Mouse (Mus musculus): ENCODE results near the gene Olfr15. TPM values are rescaled to one million over a fixed set of nuclear protein-coding genes. Genes with fewer than 3 reads are reported as not detected.

Olfr15 gene
- polyA plus RNA-seq (2012; rRNA removed), result not detected in 2 replicates

DNA sequence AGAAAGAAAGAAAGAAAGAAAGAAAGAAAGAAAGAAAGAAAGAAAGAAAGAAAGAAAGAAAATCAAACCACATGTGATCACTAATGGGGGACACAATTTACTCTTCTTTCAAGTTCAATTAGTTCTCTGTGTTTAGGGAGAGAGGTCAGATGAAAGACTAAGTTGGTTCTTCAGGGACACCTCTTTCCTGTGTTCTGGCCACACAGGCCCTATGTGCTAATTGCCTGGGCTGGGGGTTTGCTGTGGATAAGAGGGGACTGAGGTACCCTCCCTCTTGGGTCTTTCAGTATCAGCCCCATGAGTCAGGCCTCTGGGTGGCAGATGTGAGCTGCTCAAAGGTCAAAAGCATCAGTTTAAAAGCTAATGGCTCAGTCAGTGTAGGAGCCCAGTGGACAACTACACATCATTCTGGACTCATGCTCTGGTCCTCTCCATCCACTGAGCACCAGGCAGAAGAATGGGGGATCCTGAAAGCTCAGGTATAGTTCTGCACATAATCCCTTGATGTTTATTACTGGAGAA lies at the start of gene Olfr15:
Gene Olfr15 (plus strand): TSS at position 291 of the 522 bp plus-strand sequence.

DNA sequence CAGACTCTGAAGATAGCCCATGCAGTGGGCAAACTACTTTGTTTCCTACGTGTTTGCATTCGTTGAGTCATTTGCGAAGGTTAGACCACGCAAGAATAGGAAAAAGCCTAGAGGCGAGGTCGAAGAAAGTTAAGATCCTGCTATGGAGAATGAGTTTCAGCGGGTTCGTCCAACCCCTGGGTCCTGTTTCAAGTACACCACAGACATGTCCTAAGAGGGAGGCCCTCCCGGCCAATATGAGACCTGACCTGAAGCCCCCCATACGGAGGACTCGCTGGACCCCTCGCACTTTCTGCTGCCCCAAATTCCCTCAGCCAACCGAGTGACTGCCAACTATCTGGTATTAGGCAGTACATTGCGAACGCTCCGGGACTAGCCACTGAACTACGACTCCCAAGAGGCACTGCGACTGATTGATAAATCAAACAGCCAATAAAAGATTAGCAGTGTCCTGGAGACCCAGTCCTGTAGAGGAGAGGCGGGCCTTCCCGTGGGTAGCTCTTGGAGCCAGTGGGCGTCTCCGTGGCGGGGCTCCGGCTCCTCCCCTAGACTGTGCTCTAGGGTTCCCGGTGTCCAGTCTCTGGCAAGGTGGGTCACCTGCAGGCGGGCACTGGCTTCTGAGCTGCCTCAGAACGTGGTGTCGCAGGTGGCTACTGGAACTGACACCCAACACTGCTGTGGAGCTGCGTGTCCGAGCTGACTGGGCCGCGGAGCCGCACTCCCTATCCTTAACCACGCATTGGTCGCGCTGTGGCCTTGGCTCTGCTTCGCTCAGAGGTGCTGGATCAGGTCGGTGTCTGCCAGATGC lies 16.2 kb downstream of the Olfr15 start, which contains the start of gene Zfp174:
Gene Zfp174 (plus strand): TSS at position 558 of the 808 bp plus-strand sequence.

DNA sequence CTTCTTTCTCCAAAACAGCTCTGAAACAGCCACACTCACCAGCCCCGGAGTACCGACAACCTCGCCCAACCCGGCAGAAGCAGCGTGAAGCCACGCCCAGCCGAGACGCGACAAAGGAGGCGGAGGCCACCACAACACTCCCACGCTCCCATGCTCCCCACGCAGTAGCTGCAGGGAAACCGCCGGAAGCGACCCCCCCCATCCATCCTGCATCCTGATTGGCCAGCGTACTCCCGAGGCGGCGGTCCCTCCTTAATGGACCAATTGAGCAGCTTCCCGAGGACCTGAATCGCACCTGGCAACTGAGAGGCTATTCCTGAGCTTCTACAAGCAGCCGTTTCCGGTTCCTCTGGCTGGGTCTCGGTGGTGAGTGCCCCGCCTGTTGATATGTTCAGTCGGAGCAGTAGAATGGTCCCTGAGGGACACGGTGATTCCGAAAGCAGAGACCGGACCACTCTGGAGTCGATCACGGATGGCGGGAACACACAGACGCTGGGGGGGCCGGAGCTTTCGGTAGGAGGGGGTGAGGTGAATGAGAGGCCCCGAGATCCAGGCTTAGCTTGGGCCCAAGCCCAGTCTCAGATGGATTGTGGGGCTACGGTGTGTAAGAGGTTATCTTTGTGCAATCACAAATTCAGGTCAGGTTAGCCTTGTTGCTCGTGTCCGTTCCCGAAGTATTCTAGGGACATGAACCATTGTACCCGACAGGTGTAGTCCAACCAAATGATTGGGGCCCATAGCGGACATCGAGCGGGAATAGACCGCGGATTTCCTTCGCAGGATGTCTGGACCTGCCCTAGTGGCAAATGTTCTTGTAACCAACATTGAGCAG lies 41.8 kb downstream of the Olfr15 start, which contains the start of gene Naa60:
Gene Naa60 (plus strand): TSS at position 160 of the 832 bp plus-strand sequence.

DNA sequence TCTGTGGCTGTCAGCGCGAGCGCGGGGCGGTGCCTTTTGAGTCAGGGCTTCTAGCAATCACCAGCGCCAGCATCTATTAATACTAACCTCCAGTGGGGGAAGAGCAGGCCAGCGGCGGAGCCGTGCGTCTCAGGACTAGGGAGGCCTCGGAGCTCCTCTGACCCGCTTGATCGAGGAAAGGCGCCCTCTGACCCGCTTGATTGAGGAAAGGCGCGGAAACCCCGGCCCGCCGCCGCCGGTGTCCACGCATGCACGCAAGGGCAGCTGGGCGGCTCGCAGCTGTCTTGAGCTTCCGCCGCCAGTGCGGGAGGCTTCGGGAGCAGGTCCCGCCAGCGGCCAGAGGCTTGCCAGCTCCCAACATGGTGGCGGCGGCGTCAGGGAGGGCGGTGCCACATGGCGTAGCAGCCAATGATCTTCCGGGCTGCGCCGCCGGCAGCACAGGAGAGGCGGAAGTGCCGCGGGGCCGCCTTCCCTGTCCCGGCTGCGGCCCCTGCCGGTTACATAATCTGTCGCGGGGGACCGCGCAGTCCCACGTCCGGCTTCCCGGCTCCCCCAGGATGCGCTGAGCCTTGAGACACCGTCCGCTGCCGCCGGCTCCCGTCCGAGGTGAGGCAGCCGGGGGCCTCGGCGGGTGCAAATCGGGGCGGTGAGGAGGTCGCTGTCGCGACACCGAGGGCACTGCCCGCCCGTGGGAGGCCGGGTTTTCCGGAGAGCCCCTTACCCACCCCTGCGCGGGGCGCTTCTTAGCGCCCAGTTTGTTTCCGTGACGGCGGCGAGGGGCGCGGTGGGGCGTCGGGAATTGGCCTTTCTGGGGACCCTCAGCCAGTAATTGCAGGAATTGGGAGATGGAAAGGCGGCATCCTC lies 53.8 kb downstream of the Olfr15 start, which contains the start of the genes Zfp597 and Gm20695:
Gene Zfp597 (minus strand): TSS at position 361 of the 864 bp plus-strand sequence.
Gene Gm20695 (plus strand): TSS at position 448 of the 864 bp plus-strand sequence.

Other genes with a start within 250 kb of the Olfr15 start
- gene Olfr161, start 239.8 kb upstream of the Olfr15 start, polyA plus RNA-seq (2012; rRNA removed), result not detected in 2 replicates
- gene Mefv, start 112.8 kb upstream of the Olfr15 start, polyA plus RNA-seq (2012; rRNA removed), result 0.24 and 0.29 TPM in 2 replicates
- gene Zfp263, start 86.8 kb upstream of the Olfr15 start, polyA plus RNA-seq (2012; rRNA removed), result 4.3 and 5.1 TPM in 2 replicates
- gene Zfp174, start 16.4 kb downstream of the Olfr15 start, polyA plus RNA-seq (2012; rRNA removed), result 0.28 and 0.32 TPM in 2 replicates
- gene Naa60, start 41.5 kb downstream of the Olfr15 start, polyA plus RNA-seq (2012; rRNA removed), result 12.9 and 17.1 TPM in 2 replicates
- gene Zfp597, start 53.7 kb downstream of the Olfr15 start, polyA plus RNA-seq (2012; rRNA removed), result 2.5 and 2.6 TPM in 2 replicates
- gene Gm20695, start 53.8 kb downstream of the Olfr15 start, polyA plus RNA-seq (2012; rRNA removed), result 0.09 and 0.13 TPM in 2 replicates
- 1.2 and 1.3 TPM in 2 replicates for gene 1700037C18Rik, start 77.8 kb downstream of the Olfr15 start, polyA plus RNA-seq (2012; rRNA removed)
- gene Cluap1, start 77.9 kb downstream of the Olfr15 start, polyA plus RNA-seq (2012; rRNA removed), result 6.1 and 6.2 TPM in 2 replicates
- gene Nlrc3, start 145.8 kb downstream of the Olfr15 start, polyA plus RNA-seq (2012; rRNA removed), result 0.28 and 0.35 TPM in 2 replicates
- gene Slx4, start 172.9 kb downstream of the Olfr15 start, polyA plus RNA-seq (2012; rRNA removed), result 13.4 and 16.8 TPM in 2 replicates
- 0.02 and 0.03 TPM in 2 replicates for gene Dnase1, start 206.1 kb downstream of the Olfr15 start, polyA plus RNA-seq (2012; rRNA removed)
- 62.5 and 67.7 TPM in 2 replicates for gene Trap1, start 246.9 kb downstream of the Olfr15 start, polyA plus RNA-seq (2012; rRNA removed)

Measured in liver, embryonic 14 days (tissue).